Mouse (Mus musculus) olfactory bulb, adult 2 months (tissue): Measurements from ENCODE around the gene Map3k1.

Experiments used
- CTCF ChIP-seq: fragments of 200-500 bp; IDR thresholded peaks from 2 replicates; pipeline ENCODE4 v1.5.1; 2012; ENCODE audit warnings: low read depth, mild to moderate bottlenecking, low read length, moderate library complexity; ENCODE audit not compliant: insufficient read depth
- POLR2A ChIP-seq: fragments of 200-500 bp; IDR thresholded peaks from 2 replicates; pipeline ENCODE4 v1.6.1; 2012; ENCODE audit warnings: mild to moderate bottlenecking, low read depth, low read length, moderate library complexity; ENCODE audit not compliant: insufficient read depth

- TF ChIP-seq CTCF (no peak), POLR2A (no peak)
Measured at GRCm38 (mm10) chr13:111786584-111786983, 22.2 kb downstream of the Map3k1 start.
